Mouse (Mus musculus) spleen, postnatal 4 days (tissue): ENCODE data around the gene Ubr7.

ENCODE experiments used
- DNase-seq, 2 experiments: peaks; one replicate each; pipeline ENCODE4 v3.0.0; 2022; ENCODE audit warnings: low spot score in 2 of 2

Gene Ubr7

DNA sequence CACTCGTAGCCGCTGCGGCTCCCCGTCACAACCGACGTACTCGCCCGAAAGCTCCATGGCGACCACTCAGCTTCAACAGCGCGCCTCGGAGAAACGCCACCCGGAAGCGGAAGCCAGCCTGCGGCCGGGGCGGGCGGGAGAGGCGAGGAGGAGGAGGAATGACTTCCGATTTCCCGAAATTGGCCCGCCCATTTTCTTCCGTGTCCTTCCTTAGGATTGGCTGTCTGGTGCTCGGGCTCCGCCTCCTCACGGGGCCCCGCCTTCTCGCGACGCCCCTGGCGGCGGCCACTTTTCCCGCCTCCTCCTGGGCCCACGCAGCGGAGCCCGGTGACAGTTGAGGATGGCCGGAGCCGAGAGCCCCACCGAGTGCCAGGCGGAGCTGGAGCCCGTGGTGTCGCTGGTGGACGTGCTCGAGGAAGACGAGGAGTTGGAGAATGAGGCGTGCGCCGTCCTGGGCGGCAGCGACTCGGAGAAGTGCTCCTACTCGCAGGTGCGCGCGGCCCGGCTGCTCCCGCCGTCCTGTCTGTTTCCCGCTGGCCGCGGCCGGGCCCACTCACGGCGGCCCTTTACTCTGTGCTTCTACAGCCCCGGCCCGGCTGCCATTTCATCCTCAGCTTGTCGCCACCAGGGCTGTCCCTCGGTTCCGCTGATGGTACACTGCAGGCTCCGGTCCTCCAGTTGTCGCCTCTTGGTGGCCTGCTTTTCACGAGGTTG lies at the start of gene Ubr7, which contains the start of the genes Gm28051 and Gon7:
TSS of gene Ubr7 (plus strand) at position 279 of the 714 bp plus-strand sequence.
TSS of gene Gm28051 (minus strand) at position 77 of the 714 bp plus-strand sequence.
TSS of gene Gon7 (minus strand) at position 115 of the 714 bp plus-strand sequence.
- DNase-seq, result peak; percentile 96 to 97

DNA sequence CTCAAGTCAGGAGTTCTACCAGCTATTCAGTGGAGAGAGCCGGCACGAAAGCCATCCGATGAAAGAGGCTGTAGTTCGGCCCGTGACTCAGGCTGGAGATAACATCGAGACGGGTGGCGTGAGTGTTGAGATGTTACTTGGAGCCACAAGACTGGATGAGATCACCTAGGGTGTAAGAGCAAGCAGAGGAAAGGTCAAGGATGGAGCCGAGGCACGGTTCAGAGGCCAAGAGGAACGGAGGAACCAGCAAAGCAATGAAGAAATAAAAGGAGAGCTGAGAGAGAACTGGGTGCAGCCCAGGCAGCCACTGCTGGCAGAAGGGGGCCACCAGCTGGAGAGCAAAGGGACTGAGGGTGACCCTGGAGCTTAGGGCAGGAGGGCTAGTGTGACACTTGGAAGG lies 49.5 kb upstream of the Ubr7 start:
- no peak for DNase-seq

GRCm38 (mm10) chr12:102709896-102710295 lies 47.9 kb upstream of the Ubr7 start:
- DNase-seq, result no peak

GRCm38 (mm10) chr12:102710851-102711375 lies 46.9 kb upstream of the Ubr7 start:
- DNase-seq, result no peak

GRCm38 (mm10) chr12:102713153-102713865 lies 44.5 kb upstream of the Ubr7 start:
- DNase-seq, result no peak

GRCm38 (mm10) chr12:102714116-102714515 lies 43.7 kb upstream of the Ubr7 start:
- DNase-seq, result no peak

GRCm38 (mm10) chr12:102714654-102715395 lies 42.9 kb upstream of the Ubr7 start:
- DNase-seq, result no peak

DNA sequence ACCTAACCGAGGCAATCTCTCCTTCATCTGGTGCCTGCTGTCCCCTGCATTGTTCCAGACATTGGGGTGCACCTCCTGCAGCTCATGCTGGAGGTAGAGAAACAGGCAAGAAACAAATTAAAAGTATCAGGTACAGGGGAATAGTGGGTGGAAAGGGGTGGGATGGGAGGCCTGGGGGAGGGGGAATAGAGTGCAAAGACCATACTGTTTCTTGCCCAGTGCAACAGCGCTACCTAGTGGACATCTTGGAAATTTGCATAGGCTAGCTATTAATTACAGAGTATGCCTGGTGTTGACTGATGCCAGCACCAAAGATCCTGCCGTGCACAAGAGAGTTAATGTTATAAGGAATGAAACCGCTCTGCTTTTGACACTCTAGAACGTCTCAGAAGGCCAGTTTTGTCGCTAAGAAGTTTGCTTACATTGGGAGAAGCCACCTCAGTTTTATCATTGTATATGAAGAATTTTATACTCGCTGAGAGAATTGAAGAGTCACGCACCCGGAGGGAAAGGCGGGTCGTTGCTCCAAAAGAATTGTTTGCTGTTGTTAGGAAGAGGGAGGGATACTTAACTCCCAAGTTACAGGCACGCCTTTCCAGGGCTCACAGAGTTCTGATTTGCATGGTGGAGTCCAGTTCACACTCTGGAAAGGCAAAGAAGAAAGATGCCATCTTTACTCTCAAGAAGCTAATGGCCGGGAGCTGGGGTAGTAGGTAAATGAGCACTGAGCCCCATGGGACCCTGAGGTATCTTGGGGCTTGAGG lies 38.0 kb upstream of the Ubr7 start:
- no peak for DNase-seq

DNA sequence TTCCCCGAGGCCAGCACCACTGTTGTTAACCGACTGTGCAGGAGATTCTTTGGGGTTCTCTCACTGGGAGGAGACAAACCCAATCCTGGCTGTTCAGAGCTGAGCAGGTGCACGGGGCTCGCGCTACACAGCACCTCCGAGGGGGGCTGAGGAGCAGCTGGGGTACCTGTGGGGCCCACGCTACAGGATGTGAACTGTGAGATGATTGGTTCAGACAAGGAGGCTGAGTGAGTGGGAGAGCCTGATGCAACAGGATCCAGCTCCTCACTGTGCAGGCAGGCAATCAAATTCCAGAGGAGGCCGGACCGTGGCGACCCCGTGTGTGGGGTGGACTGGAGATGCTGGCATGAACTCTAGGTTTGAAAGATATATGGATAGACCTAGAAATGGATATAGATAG lies 35.3 kb upstream of the Ubr7 start:
- DNase-seq, result no peak

- DNase-seq, result no peak
Measured at GRCm38 (mm10) chr12:102722966-102723365, 34.8 kb upstream of the Ubr7 start.

DNA sequence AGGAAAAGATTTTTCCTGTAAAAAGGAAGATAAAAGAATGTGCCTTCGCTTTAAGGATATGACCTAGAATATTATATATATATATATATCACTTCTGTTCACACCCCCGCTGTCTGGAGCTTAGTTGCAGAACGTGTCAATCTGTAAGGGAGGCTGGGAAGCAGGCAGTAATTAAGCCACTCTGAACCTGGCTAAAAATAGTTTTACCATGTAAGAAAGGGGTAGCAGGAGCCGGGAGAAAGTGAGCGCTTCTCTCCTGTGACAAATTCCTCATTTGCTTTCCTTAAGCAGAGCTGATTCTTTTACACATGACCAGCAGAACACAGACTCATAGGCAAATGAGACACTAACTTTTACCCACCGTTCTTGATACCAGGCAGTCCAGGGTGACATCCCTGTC lies 33.9 kb upstream of the Ubr7 start:
- DNase-seq, result no peak

GRCm38 (mm10) chr12:102725146-102725545 lies 32.6 kb upstream of the Ubr7 start:
- DNase-seq, result no peak

GRCm38 (mm10) chr12:102725761-102726175 lies 32.0 kb upstream of the Ubr7 start:
- DNase-seq, result no peak

DNA sequence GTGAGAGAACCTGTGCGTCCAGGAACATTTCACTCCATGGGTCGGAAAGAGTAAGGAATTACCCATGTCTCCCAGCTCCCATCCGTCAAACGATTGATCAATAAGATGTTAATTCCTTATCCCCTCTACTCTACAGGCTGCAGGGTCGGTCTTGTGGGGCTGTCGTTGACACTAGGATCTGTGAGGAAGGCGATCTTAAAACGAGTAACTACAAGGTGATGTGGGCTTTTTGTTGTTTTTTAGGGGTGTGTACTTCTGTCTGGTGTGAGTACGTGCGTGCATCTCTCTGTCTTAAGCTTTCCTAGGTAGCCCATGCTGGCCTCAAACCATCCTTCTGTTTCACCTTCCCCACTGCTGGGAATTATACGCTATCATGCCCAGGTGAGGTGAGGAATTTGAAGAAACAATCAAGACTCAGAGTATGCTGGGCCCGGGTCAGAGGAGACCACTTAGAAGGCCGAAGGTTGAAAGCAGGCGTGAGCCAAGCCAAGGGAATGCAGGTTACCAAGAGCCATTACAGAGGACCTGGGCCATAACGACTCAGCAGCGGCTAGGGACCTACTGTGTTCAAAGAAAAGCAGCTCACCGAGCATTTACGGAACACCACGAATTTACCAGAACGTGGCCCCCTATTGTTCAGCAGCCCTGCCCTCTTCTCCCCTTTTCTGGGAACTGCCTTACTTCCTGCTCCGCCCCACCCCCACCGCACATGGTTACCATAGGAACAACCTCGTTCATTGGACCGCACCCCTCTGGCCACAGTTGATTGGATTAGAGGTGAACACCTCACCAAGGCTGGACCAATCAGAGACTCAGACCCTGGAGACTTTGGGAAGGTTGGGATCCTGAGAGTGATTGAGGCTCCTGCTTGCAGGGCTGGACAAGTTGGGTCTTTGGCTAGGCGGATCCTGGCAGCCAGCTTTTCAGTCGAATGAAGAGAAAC lies 27.6 kb upstream of the Ubr7 start:
- DNase-seq, result peak; percentile 49 to 71

GRCm38 (mm10) chr12:102730798-102731619 lies 26.8 kb upstream of the Ubr7 start:
- DNase-seq, result no peak

- peak; percentile 68 to 87 for DNase-seq
Measured at GRCm38 (mm10) chr12:102733381-102733780, 24.4 kb upstream of the Ubr7 start.

- no peak for DNase-seq
Measured at GRCm38 (mm10) chr12:102739096-102739495, 18.7 kb upstream of the Ubr7 start.

DNA sequence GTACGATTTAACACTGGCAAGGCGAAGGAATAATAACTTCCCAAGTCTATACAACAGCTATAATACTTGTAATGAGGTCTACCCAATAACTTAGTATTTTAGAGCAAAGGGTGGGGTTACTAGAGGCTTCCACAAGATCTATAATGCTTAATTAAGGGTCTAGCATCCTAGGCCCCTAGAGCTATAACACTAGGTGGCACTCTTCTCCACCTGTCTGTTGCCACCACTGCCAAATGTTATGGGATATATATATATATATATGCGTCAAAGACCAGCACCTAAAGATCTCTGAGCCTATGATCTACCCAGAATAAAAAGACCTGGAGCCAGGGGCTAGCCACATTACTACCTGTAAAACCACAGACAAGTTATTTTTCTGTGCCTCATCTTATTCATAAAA lies 17.5 kb upstream of the Ubr7 start:
- no peak for DNase-seq

DNA sequence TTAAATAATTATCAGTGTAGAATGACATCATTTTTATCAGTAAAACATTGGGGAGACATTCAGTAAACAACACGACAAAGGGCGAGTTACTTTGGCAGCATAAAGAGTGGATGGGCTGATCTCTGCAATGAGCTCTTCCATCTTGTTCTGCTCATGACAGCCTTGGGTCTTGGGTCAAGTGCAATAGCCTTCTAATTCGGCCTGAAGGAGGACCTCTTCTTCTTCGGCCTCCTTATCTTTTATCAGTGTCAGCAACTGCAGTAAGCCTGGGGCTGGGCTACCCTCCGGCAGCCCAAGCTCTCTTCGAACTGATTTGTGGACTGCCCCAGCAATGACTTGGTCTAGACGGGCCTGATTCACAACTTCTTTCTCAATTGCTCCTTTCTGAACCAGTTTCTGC lies 15.7 kb upstream of the Ubr7 start:
- DNase-seq, result no peak
